Mouse (Mus musculus) G1E-ER4 (cell line): ENCODE data around the gene Cacna2d3. TPM values are rescaled to one million over a fixed set of nuclear protein-coding genes. Genes with fewer than 3 reads are reported as not detected.

Source experiments
- GATA1 ChIP-seq: IDR thresholded peaks from one replicate; pipeline ENCODE4 v1.8.0; 2012; ENCODE audit warnings: low read length, inconsistent platforms
- polyA plus RNA-seq: library from polyadenylated mRNA; stranded (reverse); fragments of >175 nt; gene quantifications from 2 replicates; pipeline ENCODE4 v1.2.3, GENCODE M21; 2012

The Cacna2d3 gene
- polyA plus RNA-seq, 1 experiment = not detected

DNA sequence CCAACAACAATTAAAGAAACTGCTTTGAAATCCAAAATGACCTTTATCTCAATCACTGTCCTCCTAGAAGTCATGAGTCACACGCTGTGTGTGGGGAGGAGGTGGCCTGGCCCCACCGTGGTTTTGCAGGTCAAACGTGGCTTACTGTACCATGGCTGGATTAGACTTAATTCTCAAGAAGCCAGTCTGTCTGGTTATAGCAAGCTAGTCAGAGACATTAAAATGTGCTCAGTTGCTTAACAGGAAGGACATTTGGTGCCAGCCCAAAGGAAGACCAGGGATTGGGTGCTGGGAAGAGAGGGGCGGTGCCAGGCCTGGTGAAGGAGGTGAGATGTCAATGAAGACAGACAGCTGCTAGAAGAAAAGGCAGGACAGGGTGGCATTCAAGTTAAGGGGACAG, 641.0 kb downstream of the Cacna2d3 start:
- no peak for TF ChIP-seq GATA1

DNA sequence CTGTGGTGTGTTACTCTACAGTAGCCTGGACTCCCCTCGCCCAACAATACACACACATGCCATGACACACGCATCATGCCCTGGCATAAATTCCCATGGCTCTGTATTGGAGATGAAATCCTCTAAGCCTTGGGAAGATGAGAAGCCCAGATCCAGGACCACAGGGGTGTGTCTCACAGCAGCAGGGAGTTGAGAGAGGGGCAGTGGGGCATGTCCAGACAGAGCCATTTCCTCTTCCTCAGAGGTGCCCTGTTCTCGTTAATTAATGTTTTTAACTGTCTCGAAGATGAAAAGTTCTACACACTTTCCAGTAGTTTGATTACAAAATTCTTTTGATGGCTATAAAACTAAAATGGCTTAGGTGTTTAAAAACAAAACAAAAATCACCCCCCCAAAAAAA, 641.4 kb downstream of the Cacna2d3 start:
- TF ChIP-seq GATA1 = no peak

DNA sequence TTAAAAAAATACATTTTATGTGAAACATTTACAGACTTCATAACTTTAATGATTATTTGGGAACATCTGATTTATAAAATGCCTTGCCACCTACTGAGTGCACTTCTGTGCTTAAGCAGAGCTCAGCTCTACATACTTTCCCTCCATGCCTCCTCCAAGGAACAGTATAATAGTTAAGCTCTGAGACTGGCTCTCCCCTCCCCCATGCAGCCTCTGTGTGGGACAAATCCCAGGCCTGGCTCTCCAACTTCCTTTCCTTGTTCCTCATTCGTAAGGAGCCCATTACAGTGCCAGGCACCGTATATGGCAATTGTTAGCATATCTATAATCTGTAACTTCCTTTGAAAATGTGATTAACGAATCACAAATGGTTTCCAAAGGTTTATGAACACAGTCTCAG, 644.2 kb downstream of the Cacna2d3 start:
- TF ChIP-seq GATA1 = no peak

DNA sequence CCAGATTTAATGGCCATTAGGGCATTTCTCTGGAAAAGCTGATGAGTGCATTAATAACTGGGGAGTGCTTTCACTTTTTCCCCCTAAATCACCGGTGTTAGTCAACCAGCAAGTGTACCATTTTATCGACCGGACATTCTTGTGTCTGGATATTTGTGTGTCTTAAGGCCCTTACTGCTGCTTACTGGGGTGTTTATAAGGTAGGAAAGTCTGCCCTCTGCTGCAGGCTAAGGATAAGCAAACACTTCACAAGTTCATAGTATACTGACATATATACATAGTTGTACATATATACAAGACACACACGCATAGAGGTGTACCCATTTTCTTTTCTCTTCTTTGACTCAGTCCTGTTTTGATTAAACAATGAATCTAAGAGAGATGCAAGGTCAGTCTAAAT, 647.9 kb downstream of the Cacna2d3 start:
- no peak for TF ChIP-seq GATA1

DNA sequence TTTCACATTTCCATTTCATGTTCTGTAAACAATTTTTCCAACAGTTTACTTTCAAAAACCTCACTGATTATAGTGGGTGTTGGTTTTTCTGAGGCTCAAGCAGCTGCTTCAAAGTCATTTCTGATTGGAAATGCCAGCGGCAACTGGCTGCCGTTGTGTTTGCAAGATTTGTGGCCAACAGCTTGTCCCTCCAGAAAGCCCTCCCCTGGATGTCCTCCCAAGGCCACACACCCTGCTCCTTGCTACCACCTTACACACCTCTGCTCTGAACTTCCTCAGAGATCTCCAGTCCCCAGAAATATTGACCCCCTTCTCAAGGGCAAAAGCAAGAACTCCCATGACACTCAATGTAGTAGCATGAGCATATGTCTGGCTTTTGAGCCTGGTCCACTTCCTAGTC, 659.0 kb downstream of the Cacna2d3 start:
- no peak for TF ChIP-seq GATA1

DNA sequence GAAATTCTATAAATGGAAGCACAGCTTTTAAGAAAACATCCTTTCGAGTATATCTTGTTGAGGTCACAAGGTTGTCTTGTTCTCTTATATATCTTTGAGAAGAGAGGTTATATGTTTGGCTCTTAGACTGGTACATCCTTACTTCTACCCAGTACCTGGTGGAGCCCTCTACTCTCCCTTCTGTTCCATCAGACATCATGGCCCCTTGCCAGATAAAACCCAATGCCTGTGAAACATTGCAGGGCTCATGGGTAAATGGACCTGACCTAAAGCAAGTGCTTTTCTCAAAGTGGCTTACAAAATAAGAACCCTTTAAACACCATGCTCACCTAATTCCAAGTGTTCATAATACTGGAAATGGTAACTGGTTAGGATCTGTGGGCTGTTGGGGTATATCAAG, 660.2 kb downstream of the Cacna2d3 start:
- no peak for TF ChIP-seq GATA1

DNA sequence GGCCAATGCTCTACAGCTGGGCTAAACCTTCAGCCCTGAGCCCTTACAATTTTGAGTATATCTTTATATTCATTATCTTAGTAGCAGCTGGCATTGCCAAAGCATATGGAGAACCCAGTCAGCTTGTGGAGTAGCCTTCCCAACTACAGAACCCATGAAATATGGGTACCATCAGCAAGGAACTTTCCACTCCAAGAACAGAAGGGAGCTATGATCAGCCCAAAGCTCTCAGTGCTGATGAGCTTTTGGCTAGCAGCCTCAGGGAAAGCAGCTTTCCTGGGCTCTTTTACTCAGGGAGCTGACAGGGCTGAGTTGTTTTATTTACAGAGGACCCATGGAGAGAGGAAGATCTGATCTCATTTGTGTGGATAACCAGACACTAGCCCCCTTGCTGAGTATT, 661.0 kb downstream of the Cacna2d3 start:
- TF ChIP-seq GATA1 = no peak

DNA sequence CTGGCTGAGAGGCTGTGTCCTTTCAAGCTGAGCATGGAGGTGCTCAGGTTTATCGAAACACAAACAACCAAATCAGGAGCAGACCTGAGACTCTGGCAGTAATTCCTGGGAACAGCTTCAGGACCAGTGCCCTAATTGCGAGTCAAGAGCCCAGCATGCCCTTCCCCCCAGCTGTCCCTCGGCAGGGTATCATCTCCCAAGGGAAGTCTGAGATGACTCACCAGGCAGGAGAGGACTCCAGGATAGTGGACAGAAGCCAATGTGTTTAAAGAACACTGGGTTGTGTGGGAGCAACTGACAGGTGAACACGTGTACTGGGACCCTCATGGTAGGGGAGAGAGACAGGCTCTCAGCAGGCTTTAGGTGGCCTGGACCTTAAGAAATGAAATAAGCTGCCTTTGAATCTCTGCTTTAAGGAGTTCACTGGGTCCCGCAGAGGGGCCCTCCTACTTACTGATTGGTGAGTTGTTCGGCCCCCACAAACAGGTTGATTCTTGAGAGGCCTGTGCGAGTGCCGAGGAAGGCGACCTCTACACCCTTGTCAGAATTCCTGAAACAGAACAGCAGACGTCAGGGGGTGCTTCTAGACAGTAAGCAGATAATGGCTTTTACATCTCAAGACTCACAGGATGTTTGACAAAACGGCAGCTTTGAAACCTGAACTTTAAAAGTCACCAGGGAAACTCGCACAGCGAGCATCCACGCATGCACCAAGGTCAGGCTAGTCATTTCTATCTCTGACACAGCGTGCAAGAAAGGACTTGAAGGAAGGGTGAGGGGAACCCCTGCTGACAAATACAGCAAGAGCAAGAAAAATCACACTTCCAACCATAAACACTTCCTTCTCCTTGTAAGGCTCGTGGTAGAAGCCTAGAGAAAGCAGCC, 669.5 kb downstream of the Cacna2d3 start:
- TF ChIP-seq GATA1 = no peak

DNA sequence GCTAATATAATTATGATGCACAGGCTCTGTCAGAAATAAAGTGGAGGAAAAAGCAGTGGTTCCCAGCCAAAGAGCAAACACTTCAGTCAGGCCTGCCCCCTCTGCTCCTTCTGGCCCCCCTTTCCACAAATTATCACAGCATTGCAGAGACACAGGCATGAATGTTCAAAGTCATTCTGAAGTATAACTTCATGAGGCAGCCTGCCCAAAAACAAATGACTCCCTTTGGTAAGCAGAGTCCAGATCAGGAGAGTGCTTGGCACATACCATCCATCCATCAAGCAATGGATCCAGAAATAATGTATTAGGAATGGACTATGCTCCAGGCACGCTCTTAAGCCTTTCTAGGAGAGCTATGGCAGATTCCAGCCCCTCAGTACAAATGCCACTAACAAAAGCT, 679.3 kb downstream of the Cacna2d3 start:
- no peak for TF ChIP-seq GATA1

DNA sequence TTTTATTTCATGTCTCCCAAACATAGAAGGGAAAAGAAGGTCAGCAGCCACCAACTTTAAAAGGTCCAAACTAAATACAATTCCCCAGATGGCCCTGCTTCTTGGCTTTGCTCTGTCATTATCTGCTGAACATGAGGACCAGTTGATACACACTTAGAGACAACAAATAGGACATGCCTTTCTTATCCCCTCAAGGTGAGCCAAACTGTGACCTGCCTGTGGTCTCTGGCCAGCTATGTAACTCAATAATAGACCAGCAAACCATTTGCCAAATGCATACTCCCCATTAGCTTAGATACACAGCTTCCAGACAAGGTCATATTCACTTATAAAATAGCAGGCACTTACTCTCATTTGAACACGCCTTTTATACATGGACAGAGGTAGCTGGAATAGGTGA, 680.2 kb downstream of the Cacna2d3 start:
- TF ChIP-seq GATA1 = no peak

DNA sequence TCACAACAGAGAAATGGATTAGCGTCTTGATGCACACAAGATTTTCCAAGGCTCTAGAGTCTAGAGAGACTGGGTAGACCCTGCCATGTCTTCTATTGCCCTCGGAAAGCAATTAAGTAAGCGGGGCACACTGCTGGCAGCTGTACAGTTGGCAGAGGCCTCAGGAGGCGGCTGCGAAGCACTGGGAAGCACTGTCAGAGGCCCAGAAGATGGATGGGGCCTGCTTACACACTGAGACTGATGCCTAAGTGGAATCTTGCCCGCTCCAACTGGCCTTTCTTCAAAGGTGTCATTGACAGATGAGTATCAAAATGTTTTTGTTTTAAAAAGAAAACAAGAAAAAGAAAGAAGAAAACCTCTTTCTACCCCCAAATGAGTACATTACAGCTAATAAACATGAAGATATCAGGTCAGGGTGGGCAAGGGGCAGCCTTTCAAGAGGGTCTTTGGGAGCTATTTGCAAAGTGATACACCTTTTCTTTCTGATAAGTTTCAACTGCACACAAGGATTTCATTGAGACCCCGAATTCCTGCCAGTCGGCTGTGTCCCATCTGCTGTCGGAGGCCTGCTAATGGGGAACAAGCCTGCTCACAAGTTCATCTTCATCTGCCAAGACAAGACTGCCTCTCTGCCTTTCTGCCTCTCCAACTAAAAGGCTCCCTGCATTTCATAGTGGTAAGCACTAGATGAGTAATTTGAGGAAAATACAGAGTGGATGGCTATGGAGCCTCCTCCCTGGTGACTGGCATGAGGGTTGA, 680.9 kb downstream of the Cacna2d3 start:
- no peak for TF ChIP-seq GATA1

DNA sequence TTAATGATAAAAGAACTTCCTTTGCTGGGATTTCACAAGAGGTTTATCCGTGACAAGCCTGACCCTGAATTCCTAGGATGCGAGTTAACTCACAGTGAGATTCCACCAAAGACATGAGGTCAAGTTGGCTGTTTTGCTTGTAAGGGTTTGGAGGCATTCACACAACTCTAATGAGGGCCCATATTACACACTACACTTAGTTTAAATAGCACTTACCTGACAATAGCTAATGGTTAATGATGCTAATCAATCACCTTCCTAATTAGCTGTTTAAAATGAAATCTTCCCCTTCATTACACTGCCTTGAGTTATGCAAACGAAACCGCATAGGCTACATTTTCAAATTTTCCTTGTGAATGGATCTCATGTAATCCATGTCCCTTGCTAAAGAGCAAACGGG, 683.4 kb downstream of the Cacna2d3 start:
- no peak for TF ChIP-seq GATA1

DNA sequence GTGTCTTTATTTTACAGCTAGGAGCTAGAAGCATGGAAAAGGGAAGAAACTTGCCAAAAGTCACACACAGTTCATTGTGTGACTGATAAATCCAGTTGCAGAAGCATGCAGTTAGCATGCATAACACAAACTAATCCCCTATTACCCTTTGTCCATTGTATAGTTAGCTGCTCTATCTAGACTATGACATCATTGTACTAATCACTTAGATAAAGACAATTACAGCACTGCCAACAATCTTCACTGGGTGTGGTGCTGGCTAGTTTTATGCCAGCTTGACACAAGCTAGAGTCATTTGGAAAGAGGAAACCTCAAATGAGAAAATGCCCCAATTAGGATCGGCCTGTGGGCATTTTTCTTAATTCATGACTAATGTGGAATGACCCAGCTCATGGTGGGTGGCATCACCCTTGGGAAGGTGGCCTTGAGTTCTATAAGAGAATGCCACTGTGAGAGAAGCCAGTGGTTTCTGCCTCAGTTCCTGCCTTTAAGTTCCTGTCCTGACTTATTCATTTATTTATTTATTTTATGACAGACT, 689.7 kb downstream of the Cacna2d3 start:
- TF ChIP-seq GATA1 = no peak

DNA sequence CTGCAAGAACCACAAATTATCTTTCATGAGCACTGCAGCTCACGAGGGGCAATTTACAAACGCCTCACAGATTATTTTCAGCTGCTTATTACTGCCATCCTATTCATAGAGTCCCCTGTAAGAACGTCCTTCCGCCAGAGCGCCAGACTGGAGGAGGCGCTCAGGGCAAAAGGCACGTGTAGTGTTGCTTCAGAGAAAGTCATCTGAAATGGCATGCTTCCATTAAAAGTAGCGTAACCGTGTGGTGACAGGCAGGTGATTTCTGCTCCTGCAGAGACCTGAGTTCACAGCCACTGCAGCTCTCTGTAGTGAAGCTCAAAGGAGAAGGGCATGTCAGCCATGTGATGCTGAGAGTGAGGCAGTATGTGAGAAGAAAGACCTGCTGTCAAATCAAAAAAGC, 691.1 kb downstream of the Cacna2d3 start:
- TF ChIP-seq GATA1 = no peak

DNA sequence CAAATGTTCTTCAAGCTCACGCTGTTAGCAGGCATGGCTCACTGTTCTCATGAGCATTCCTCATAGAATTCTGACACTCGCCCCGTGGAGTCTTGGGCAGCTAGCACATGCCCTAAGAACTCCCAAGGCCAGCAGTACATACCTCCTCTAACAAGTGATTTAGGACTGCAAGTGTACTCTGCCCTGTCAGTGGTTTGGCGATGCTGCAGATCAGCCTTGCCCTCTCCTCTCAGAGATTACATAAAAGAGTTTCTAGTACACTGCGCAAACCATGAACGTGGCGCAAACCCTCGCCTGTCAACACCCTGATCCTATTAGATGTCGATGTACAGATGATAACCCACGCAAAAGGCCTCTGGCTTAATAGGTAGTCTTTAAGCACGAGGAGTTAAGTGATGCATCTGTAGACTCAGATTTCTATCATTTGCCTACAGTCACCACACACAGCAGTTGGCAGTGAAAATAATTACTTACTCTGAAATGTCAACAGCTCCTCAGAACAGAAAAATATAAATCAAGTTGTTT, 691.7 kb downstream of the Cacna2d3 start:
- no peak for TF ChIP-seq GATA1

DNA sequence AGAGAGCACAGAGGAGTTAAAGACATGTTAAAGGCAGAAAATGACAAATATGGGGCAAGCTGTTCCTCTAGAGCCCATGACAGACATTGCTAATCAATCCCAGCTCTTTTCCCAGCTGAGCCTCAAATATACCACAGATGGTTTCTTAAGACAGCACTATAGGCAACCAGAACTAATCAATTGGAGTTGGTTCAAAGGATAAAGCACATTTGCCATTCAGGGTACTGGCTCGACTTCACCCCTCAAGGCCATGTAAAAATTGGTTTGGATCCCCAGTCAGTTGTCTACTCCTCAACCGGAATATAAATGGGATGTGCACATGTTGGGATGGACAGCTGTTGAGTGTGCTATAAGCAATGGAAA, 692.6 kb downstream of the Cacna2d3 start:
- TF ChIP-seq GATA1 = no peak
